Mouse (Mus musculus): ENCODE data around the gene Emc8. TPM values are rescaled to one million over a fixed set of nuclear protein-coding genes. Genes with fewer than 3 reads are reported as not detected.

Gene Emc8
- polyA plus RNA-seq, 1 experiment from 2014 or later = 254 TPM

DNA sequence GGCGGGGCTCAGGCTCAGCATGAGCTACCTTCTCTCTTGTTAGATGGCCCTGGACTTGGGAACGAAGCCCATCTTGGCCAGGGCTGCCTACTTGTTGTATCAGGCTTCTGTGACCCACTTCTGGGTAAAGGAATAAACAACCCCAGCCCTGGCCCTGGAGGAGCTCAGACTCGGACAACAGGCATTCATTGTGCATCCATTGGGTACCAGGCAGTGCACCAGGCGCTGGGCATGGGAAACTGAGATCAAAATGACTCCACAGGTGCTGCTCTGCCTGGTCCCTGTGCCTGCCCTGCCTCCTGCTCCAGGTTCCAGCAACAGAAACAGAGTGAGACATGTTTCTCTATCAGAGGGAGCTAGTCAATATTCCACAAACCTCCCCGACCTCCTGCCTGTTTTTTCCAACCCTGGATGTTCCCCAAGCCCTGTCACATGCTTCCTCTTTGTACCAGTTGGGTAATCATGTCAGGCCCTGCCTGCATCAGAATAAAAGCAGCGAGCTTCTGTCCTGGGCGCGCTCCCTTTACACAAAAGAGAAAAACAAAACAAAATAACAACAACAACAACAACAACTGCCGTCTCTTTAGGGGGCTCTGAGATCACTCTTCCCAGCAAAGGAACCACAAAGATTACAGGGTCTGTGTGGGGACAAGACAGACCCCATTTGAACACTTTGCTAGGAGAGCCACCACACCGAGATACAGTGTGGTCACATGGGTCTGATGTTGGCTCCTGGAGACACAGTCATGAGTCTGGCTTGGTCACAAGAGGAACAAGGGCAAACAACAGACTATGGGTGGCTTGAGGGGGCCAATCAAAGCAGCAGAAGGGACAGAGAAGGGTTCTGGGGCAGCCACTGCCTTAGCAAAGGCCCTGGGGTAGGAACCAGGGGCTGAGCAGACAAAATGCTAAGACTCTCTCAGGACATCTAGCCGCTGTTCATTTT is 48.9 kb downstream of the Emc8 start:
- Histone ChIP-seq H3K4me3 (no peak overlapping the region), H3K36me3 (no peaks in the 10 kb centered on the region), H3K4me1 (peaks cover 25% of the 10 kb centered on the region), H3K9me3 (no peaks in the 10 kb centered on the region), H3K27me3 (no peaks in the 10 kb centered on the region), H3K9ac (no peak overlapping the region), H3K27ac (no peak overlapping the region), H3K4me2 (no peak overlapping the region)
- no peak for ATAC-seq (ENCODE audit: insufficient number of reproducible peaks, insufficient read depth, low FRiP score, low TSS enrichment, low read depth)
- WGBS = 68% methylated on average over 11 of the region's 11 CpGs

- no peaks in the 10 kb centered on the region for H3K27me3 ChIP-seq
- WGBS = 1% methylated on average over 6 of the region's 6 CpGs
- peaks cover 25% of the 10 kb centered on the region for H3K4me1 ChIP-seq
- no peak overlapping the region for H3K9ac ChIP-seq
- H3K27ac ChIP-seq = no peak overlapping the region
- peak overlapping the region; percentile 33 for H3K4me2 ChIP-seq
- H3K4me3 ChIP-seq = no peak overlapping the region
- no peaks in the 10 kb centered on the region for H3K36me3 ChIP-seq
- H3K9me3 ChIP-seq = no peaks in the 10 kb centered on the region
- ATAC-seq (ENCODE audit: insufficient number of reproducible peaks, insufficient read depth, low FRiP score, low TSS enrichment, low read depth) = 0 out of 2 replicates have a peak, but pooled peaks have one; percentile 10
Observed at GRCm38 (mm10) chr8:120618110-120618509, 50.3 kb downstream of the Emc8 start.

- Histone ChIP-seq H3K27ac (no peak overlapping the region), H3K36me3 (no peaks in the 10 kb centered on the region), H3K4me3 (no peak overlapping the region), H3K9me3 (no peaks in the 10 kb centered on the region), H3K9ac (no peak overlapping the region), H3K27me3 (no peaks in the 10 kb centered on the region), H3K4me1 (peaks cover 23% of the 10 kb centered on the region), H3K4me2 (no peak overlapping the region)
- ATAC-seq (ENCODE audit: insufficient number of reproducible peaks, insufficient read depth, low FRiP score, low TSS enrichment, low read depth) = no peak
- 22% methylated on average over 7 of the region's 8 CpGs for whole genome bisulfite sequencing
Observed at GRCm38 (mm10) chr8:120616663-120617626, 51.4 kb downstream of the Emc8 start.

- no peaks in the 10 kb centered on the region for H3K27me3 ChIP-seq
- no peaks in the 10 kb centered on the region for H3K9me3 ChIP-seq
- H3K36me3 ChIP-seq = no peaks in the 10 kb centered on the region
- H3K4me3 ChIP-seq = no peak overlapping the region
- no peak overlapping the region for H3K4me2 ChIP-seq
- 79% methylated on average over 3 of the region's 3 CpGs for WGBS
- no peak overlapping the region for H3K27ac ChIP-seq
- no peak overlapping the region for H3K9ac ChIP-seq
- H3K4me1 ChIP-seq = peaks cover 21% of the 10 kb centered on the region
- no peak for ATAC-seq (ENCODE audit: insufficient number of reproducible peaks, insufficient read depth, low FRiP score, low TSS enrichment, low read depth)
Observed at GRCm38 (mm10) chr8:120614491-120614890, 53.9 kb downstream of the Emc8 start.

- Histone ChIP-seq H3K9me3 (no peaks in the 10 kb centered on the region), H3K36me3 (no peaks in the 10 kb centered on the region), H3K27me3 (no peaks in the 10 kb centered on the region), H3K4me3 (no peak overlapping the region), H3K9ac (no peak overlapping the region), H3K4me1 (peaks cover 4% of the 10 kb centered on the region; the same call in 1 of the 2 replicates), H3K4me2 (no peak overlapping the region), H3K27ac (no peak overlapping the region)
- no peak for ATAC-seq (ENCODE audit: insufficient number of reproducible peaks, insufficient read depth, low FRiP score, low TSS enrichment, low read depth)
- 87% methylated on average over 6 of the region's 6 CpGs for WGBS
Observed at GRCm38 (mm10) chr8:120610824-120611223, 57.5 kb downstream of the Emc8 start.

GRCm38 (mm10) chr8:120607885-120608284 is 60.5 kb downstream of the Emc8 start:
- Histone ChIP-seq H3K9ac (no peak overlapping the region), H3K36me3 (no peaks in the 10 kb centered on the region), H3K27ac (no peak overlapping the region), H3K4me3 (no peak overlapping the region), H3K4me1 (peaks cover 2% of the 10 kb centered on the region), H3K9me3 (no peaks in the 10 kb centered on the region), H3K27me3 (no peaks in the 10 kb centered on the region), H3K4me2 (no peak overlapping the region)
- 15% methylated on average over 7 of the region's 7 CpGs for WGBS
- ATAC-seq (ENCODE audit: insufficient number of reproducible peaks, insufficient read depth, low FRiP score, low TSS enrichment, low read depth) = no peak

GRCm38 (mm10) chr8:120607460-120607859 is 60.9 kb downstream of the Emc8 start:
- H3K4me3 ChIP-seq = no peak overlapping the region
- H3K4me1 ChIP-seq = peaks cover 6% of the 10 kb centered on the region
- no peak overlapping the region for H3K27ac ChIP-seq
- H3K9me3 ChIP-seq = no peaks in the 10 kb centered on the region
- no peak overlapping the region for H3K9ac ChIP-seq
- H3K36me3 ChIP-seq = no peaks in the 10 kb centered on the region
- H3K4me2 ChIP-seq = no peak overlapping the region
- WGBS = 83% methylated on average over 9 of the region's 9 CpGs
- no peaks in the 10 kb centered on the region for H3K27me3 ChIP-seq
- no peak for ATAC-seq (ENCODE audit: insufficient number of reproducible peaks, insufficient read depth, low FRiP score, low TSS enrichment, low read depth)

Other genes with a start within 250 kb of the Emc8 start
- 98.6 and 111 TPM in 2 replicates for gene Gins2, start 79.3 kb downstream of the Emc8 start, polyA plus RNA-seq (2015; fragmentation: Nextera tagmentation; extraction: Ambion mirVana)
- 14.8 and 15.9 TPM in 2 replicates for gene 1190005I06Rik, start 20.9 kb downstream of the Emc8 start, polyA plus RNA-seq (2015; fragmentation: Nextera tagmentation; extraction: Ambion mirVana)
- gene Gm27021, start 494 bp downstream of the Emc8 start, polyA plus RNA-seq (2015; fragmentation: Nextera tagmentation; extraction: Ambion mirVana) = 5.9 and 6.7 TPM in 2 replicates
- gene Cox4i1, start 351 bp downstream of the Emc8 start, polyA plus RNA-seq (2015; fragmentation: Nextera tagmentation; extraction: Ambion mirVana) = 1,017 and 1,050 TPM in 2 replicates
- 3.9 and 4.6 TPM in 2 replicates for gene Irf8, start 67.8 kb upstream of the Emc8 start, polyA plus RNA-seq (2015; fragmentation: Nextera tagmentation; extraction: Ambion mirVana)